Mouse (Mus musculus) urinary bladder, adult 18-20 months (tissue): Measurements from ENCODE around the gene Gck.
"Not testable (repeated sequence)": the region's sequence is repeated elsewhere in the genome, so short reads cannot be mapped to it uniquely, and the experiment has no call there.

Experiments used
- DNase-seq, 2 experiments: peaks; one replicate each; pipeline ENCODE4 v3.0.0; 2022; ENCODE audit warnings: low spot score in 2 of 2, mixed read lengths in 2 of 2

Gck gene

DNA sequence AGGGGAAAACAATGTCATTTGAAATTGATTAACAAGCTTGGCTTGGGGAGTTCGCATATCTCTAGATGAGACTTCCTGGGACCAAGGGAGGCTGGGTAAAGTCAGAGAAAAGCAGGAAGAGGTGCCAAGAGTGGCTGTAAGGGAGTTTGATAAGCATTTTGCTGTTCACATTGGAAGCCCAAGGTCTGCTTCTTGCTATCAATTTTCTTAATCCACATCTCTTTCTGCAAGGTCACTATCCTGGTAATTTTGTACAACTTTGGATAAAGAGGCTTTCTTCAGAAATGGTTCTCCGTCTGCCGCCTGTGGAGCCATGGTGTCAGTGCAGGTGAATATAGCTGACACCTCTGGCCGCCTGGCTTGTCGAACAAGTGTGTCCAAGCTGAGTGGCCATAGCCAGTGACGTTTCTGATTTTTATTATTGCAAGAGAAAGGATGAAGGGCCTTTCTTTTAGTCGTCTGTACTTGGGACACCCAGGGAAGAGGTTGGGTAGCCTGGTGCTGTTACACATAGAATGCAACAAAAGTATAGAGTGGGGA lies 5.2 kb upstream of the Gck start:
- peak in 1 of 2 experiments; percentile 22 for DNase-seq

DNA sequence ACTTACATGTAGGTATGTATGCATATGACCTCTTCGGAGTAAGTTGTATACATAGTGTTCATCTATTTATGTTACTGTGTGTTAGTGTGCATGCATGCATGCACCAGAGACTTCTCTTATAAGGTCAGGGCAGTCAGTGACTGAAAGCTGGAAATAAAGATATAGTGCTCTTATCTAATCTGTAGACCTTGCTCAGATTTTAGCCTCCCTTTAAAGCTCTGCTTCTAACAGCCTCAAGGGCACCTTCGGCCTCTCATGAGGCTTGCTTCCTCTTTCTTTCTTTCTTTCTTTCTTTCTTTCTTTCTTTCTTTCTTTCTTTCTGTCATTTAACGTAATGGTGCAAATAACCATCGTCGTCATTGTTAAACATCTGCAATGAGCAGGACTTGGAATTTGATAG lies 4.6 kb upstream of the Gck start:
- DNase-seq: no peak

DNA sequence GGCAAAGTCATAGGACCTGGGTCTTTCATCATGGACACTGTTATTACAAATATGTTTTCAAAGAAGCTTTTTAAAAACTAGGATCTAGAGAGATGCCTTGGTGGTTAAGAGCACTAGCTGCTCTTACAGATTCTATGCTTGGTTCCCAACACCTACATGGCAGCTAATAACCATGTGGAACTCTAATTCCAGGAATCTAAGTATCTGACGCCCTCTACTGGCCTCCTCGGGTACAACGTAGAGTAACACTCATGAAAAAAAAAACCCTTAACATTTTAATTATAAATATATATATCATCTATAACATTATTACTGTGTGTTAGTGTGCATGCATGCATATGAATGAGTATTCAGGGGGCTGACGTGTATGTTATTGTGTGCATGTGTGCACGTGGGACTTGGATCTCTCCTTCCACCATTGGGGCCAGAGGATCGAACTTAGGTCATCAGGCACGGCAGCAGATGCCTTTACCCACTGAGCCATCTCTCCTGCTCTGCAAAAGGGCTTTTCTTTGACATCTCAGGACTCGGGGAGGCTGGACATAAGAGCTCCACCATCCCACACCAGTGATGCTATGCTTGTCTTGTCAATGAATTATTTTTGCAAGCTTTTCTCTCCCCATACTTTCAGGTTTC lies 3.4 kb upstream of the Gck start:
- no peak for DNase-seq

DNA sequence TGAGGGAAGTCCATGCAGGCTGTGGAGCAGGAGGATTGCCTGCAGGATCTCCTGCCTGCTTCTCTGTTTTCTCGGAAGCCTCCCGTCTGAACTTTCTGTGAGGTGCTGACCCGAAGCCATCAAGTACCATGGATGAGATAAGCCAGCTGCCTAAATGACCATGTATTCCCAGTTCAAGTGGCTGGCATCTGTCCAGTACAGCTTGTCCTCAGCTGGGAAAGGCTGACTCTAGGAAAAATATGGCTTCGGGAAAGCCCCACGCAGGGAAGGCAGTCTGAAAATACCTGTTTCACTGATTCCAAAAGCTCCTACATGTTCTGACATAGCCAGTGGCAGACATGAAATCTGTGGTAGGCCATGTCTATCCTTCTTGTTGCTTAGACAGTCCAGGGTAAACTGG lies 2.6 kb upstream of the Gck start:
- no peak for DNase-seq

DNA sequence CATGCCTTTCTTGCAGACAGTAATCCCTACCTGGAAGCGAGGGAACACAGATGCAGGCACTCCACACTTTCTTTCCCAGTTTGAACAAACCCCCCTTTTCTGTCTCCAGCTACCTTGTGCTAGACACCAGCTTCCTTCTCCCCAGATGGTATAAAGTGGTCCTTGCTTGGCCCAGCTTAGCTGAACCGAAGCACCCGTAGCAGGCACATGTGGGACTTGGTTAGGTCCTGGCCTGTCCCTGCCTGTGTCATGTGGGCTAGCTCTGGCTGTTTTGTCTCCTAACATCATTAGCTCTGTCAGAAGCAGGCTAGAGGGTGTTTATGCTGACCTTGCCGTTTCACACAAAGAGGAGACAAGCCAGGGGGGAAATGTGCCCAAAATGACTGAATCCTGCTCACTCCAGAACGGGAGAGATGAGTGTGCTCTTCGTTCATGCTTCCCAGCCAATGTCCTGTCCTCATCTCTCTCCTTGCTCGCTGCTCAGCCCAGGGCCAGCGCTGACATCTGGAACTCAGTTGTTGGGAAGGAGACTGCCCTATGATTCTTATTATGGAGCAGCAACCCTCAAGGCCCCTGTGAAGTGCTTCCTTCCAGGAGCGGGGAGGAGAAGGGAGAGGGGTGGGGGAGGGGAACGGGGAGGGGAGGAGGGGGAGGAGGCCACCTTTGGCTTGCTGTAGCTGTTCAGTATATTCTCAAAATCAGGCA lies 1.2 kb downstream of the Gck start:
- no peak for DNase-seq

DNA sequence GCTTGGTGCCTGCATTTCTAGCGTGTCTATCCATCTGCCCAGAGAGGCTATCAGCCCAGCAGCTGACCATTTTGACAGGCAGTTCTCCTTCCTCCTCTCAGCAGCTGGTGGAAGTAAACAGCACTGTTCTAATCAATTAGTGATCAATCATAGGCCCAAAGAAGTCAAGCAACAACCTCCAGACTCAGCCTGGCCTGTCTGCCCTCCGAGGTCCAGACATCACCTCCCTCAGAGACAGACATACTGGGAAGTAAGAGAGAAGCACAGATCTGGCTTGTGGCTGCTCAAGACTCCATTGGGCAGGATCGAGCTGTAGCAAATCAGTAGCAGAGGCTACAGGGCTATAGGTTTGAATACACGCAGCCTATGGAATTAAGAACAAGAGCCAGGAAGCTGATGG lies 2.1 kb downstream of the Gck start:
- DNase-seq: no peak

DNA sequence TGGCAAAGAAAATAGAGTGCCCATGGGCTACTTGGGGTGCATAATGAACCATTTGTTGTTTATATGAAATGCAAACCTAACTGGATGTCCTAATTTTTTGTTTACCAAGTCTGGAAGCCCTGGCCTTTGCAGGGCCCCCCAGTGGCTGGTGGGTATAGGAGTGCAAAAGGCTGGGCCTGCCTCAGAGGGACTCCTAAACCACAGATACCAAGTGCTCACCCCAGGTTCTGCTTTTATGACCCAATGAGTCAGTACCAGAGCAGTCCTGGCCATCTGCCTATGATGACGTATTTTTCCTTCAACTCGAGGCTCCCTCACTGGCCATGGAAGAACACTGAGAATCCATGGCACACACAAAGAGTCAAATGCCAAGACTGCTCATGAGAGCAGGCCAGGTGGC lies 4.8 kb downstream of the Gck start:
- DNase-seq: peak in 1 of 2 experiments; percentile 22

DNA sequence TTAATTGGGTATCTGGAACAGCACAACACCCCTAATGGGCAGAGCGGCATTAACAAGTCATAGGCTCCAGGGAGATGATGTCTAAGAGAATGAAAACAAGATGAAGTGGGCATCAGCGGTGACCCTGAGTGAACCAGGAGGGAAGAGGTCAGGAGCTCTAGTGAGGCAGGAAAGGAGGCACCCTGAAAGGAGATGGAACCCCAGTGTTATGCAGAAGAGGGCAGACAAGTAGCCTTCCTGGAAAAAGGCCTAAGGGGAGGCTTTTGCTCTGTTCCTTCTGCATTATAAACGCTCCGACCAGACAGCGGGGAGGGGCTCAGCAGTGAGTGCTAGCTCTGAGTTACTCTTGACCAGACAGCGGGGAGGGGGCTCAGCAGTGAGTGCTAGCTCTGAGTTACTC lies 6.9 kb downstream of the Gck start:
- no peak for DNase-seq

DNA sequence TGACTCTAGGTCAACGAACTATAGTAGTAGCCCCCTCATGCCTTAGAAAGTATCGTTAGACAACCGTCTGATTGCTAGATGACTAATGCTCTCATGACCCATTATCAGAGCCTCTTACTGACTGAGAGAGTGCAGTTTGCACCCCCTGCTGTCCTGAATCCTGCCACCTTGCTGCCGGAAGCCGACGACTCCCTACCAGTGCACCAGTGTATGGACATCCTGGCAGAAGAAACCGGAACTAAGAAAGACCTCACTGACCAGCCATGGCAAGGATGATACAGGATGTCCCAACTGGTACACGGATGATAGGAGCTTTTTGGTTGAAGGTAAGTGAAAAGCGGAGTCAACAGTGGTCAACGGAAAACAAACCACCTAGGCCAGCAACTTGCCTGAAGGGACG lies 15.3 kb downstream of the Gck start:
- DNase-seq: not testable (repeated sequence)

DNA sequence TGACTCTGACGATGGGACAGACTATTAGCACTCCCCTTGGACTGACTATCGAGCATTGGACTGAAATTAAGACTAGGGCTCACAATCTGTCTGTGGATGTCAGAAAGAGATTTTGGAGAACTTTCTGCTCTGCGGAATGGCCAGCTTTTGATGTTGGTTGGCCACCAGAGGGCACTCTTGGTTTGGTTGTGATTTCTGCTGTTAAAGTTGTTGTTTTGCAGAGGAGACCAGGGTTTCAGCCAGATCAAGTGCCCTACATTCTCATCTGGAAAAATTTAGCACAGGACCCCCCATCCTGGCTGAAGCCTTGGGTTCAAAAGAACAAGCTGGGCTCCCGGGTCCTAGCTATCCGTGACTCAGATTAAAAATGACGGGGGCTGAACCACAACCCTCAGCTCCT lies 17.9 kb downstream of the Gck start:
- DNase-seq: not testable (repeated sequence)

DNA sequence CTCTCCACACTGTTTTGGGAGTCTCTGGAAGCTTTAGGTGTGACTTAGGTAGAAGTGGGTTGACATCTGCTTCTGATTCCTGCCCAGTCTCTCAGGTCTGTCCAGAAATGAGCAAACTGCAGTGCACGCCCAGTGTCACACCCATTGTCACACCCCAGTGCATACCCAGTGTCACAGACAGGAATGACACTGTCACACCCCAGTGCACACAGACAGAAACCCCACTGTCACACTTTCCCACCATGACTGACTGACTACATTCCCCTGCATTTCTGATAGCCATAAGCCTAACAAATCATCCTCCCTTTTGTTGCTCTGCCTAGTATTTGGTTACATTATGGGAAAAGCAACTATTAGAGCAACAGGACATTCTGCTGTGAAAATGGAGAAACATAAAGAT lies 19.3 kb downstream of the Gck start:
- DNase-seq: no peak

DNA sequence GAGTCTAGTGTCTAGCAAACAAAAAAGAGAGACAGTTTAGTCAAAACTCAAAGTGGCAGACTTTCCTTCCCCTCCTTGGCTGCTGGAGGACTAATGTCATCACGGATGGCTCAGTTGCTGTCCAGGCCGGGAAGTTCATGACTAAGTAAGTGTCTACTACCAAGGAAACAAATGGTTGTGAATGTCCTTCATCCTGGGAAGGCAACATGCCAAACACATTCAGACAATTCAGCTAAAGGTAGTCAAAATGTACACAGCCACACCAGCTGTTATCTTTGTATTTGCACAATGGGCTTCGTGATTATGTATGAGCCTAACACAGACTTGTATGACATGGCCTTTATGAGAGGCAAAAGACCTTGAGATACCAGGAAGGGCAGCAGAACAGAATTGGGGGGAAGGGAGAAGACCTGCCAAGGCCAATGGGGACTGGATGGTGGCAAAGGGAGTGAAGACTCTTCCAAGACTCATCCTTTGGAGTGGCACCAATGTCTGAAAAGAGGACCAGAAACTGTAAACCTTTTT lies 23.1 kb downstream of the Gck start:
- DNase-seq: no peak

DNA sequence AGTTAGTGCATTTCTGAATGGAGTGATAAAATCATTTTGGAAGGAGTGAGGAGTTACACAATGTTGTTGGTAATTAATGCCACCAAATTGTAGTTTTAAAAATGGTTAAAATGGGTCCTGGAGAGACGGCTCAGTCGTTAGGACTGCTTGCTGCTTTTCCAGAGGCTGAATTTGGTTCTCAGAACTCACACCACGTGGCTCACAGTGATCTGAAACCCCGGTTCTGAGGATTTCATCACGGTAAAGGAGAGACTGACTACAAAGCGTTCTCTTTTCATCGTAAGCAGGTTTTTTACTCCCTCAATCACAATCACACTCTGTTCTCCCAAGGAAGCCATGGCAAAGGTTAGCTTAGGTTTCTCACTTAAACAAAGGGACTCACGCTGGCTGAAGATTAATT lies 25.2 kb downstream of the Gck start:
- no peak for DNase-seq

DNA sequence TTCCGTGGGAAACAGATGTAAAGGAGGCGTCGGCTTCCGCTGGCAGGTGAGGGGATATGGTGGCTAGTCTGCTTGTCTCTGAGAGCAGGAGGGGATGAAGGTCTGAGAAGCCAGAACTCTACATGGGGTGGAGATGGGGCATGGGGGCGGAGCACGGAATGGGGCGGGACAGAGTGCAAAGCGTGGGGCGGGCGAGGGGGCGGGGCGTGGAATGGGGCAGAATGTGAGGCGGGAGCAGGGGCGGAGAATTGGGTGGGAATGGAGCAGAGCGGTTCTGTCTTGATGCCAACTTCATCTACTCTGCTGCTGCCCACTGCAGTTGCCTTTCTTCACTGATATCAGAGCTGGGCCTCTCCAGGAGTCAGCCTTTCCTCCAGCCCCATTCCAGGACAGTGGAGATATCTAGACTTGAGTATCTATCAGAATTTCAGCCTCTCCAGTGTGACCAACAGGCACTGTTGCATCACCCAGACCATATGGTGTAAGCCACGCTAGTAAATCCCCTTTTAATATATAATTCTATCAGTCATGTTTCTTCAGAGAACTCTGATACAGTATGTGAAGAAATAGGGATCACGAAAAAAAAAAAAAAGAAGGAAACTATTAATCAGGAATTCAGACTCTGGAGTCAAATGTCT lies 29.4 kb downstream of the Gck start:
- DNase-seq: no peak

DNA sequence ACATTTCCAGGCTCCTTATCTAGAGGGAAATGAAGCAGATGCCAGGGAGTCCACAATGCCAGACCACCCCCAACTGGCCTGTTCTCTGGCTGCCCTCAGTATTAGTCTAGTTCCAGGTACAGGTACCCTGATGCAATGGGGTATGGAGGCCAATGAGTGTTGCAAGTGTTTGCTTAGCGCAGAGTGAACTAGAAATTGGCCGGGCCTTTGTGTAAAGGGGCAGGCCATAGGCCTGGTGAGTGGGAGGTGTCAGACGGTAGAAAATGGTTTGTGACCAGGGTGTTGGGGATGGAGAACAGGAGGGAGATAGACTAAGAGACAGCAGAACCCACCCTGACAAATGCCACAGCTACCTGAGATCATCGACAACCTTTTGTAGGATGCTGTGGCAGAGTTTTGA lies 30.3 kb downstream of the Gck start:
- no peak for DNase-seq

DNA sequence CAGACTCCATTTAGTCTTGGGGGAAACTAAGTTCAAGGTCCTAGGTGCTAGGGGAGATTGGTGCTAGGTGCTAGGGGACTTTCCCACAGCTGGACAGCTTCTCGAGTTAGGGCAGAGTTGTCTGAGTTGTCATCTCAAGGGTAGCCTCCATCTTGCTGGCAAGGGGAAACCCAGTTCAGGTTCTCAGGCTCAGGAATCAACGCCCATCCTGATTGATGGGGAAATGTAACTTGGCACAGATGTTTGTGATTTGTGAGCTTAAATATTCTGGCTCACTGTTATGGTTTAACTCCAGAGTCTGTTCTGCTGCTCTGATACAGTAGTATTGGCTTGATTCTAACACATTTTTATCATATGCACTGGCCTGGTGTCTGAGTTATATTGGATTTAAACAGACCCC lies 31.8 kb downstream of the Gck start:
- no peak for DNase-seq

DNA sequence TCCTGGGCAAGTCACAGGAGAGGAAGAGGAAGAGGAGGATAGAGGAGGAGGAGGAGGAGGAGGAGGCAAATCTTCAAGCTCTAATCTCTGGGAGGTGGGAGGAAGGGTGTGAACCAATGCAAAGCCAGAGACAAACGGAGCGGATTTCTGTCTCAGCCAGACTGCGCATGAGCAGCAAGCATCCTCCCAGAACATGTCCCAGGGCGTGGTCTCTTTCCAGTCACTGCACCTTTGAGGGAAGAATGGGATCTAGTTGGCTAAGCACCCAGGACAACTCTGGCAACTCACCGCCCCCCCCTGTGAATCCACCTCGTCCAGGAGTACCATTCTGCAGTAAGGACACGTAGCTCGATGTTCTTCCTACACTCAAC lies 33.7 kb downstream of the Gck start:
- no peak for DNase-seq

DNA sequence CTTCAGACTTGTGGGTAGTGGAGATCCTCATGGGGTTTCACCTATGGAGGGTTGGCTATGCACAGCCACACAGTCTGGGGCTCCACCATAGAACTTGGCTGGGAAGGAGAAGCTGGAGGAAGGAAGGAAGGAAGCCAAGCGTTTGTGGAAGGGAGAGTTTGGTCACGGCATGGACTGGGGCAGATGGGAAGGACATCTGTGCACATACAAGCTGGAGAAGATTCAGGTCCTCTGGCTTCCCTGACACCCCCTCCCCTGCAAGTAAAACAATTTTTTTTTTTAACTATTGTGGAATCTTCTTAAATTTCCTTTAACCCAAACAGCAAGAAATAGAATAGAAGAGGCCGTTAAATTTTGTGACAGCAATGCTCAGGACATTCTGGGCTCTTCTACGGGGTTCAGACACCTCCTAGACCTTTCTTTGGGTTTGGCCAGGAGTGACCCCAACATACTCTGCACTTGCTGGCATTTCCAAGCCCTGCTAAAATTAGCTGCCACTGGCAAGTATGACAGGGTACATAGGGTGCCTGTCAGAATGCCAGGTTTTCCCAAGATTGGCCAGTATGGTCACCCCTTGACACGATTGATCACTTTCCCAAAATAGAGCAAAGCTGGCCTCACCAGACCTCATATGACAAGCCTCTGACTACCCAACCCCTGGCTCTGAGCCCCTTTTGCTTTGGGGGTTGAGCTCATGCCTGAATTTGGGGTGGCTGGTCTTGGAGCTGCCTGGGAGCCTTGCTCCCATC lies 34.3 kb downstream of the Gck start:
- DNase-seq: no peak

DNA sequence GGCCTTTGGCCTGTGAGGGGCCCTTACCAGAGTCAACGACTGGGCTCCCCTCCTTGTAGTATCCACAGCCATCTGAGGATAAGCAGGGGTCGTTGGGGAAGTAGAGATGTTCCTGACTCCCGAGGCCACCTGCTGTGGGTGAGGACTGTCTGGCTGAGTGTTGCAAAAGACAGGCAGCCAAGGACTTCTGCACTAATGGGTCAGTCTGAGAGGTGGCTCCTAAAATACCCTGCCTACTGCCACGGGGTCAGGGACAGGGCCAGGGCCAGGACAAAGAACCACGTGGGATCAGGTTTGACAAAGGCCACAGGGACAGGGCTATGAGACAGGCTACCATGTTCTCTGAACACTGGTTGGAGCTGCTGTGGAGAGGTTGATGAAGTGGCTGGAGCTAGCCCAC lies 34.9 kb downstream of the Gck start:
- DNase-seq: no peak

DNA sequence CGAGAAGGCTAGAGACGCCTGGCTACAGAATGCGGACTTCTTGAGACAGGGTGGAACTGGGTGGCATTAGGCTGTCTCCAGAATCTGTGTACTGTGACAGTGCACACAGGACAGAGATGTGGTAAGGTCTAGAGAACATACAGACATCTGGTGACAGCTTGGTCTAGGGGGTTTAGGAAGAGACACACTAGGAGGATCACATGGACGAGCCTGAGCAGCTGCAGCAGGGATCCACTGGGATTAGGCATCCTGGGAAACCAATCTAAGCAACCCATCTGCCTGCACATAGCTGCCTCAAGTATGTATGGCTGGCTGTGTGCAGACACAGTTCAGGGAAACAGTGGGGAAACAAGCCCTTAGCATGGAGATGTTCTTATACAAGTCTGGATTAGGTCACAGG lies 35.9 kb downstream of the Gck start:
- no peak for DNase-seq

DNA sequence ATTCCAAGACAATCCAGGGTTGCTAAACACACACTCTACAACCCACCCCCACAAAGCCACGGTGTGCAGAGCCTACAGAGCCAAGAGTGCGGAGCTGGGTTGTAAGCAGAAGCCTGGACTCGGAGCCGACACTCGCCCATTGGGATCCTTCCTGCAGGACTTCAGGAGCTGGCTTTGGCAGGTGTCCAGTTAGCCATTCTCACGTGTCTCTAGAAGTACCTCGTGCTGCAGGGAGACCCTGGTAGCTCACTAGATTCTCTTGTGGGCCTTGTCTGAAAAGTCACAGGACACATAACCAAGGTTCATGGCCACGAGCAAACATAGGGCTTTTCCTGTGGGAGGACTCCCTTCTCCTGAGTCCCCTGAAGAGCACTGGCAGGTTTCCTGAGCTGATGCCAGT lies 36.6 kb downstream of the Gck start:
- no peak for DNase-seq

DNA sequence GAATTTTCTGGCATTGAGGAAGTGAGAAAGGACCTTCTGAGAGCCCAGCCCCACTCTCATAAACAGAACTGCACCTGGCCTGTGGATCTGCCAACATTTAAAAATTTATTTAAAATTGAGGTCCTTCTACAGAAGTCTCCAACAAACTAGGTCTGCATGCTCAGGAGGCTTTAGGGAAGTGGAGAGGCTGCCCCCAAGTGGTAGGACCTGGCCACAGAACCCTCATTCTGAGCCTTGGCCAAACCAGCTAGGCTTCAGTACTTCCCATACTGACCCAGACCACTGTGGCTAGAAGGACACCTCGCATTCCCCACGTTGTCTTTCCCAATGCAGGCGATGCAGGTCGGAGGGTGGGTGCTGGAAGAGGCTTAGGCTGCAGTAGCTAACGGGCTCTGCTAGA lies 37.2 kb downstream of the Gck start:
- DNase-seq: peak; percentile 52 to 57
